Mouse (Mus musculus) layer of hippocampus, adult 8-10 months (tissue): Measurements from ENCODE around the gene Tnni3. TPM values are rescaled to one million over a fixed set of nuclear protein-coding genes. Genes with fewer than 3 reads are reported as not detected.
A peak's percentile ranks its signal among the peaks of the same experiment; 100 is the strongest.
"Not testable (repeated sequence)": the region's sequence is repeated elsewhere in the genome, so short reads cannot be mapped to it uniquely, and the experiment has no call there.

Source experiments
- DNase-seq, 2 experiments: peaks; one replicate each; pipeline ENCODE4 v3.0.0; 2022; ENCODE audit warnings: low spot score in 2 of 2
- total RNA-seq, 4 experiments: library from RNA; stranded (reverse); gene quantifications; 2 replicates each; pipeline ENCODE4 v1.2.4; 2022

Gene Tnni3
- 1 to 10 TPM in 1 of 4 experiments, not detected in 3; 1.3 TPM for total RNA-seq

DNA sequence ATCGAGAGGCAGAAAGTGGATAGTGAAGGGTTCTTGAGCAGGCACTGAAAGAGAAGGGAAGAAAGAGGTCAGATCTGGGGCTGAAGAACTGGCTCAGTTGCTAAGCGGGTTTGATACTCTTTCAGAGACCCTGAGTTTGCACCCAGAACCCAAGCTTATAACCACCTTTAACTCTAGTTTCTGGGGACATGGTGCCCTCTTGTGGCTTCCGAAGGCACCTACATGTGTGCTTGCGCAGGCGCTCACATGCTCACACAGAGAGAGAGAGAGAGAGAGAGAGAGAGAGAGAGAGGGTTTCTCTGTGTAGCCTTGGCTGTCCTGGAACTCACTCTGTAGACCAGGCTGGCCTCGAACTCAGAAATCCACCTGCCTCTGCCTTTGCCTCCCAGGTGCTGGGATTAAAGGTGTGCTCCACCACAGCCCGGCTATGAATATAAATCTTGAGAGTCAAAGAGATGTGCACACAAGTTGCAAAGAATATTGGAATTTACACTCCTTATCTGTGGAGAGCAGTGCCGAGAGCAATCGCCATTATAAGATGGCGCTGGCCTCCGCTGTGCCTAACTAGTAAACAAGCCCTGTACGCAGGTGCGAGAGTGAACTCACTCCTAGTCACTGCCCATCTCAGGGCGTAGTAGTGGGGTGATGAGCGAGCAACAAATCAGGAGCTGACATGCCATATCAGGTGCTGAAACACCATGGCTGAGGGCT is at the start of gene Tnni3:
Gene Tnni3, minus strand, starts transcription at position 18 of the 711 bp plus-strand sequence.
- DNase-seq: not testable (repeated sequence)

DNA sequence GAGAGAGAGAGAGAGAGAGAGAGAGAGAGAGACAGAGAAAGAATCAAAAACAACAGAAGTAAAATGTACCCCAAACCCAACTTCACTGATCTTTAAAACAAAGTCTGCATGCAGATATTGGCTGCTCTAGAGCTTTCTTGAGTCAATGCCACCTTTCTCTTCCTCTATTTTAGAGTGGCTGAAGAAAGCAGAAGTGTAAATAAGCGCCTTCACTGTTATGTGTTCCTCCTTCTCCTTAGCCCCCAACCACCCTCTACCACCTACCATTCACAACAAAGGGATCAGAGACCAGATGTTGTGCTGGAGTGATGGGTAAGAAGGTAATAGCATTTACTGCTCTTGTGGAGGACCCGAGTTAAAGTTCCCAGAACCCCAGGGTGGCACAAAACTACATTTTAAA is 48.3 kb upstream of the Tnni3 start:
- DNase-seq: not testable (repeated sequence)

DNA sequence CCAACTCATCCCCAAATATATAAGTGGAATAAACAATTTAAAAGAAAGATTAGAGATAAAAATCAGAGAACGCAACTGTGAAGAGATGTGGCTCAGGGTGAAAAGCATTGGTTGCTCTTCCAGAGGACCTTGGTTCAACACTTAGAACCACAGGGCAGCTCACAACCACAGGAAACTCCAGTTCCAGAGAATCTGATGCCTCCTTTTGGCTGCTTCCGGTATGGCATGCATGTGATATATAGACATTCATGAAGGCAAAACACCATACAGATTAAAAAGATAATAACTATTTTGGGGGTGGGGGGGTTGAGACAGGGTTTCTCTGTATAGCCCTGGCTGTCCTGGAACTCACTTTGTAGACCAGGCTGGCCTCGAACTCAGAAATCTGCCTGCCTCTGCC is 38.6 kb upstream of the Tnni3 start:
- no peak for DNase-seq

DNA sequence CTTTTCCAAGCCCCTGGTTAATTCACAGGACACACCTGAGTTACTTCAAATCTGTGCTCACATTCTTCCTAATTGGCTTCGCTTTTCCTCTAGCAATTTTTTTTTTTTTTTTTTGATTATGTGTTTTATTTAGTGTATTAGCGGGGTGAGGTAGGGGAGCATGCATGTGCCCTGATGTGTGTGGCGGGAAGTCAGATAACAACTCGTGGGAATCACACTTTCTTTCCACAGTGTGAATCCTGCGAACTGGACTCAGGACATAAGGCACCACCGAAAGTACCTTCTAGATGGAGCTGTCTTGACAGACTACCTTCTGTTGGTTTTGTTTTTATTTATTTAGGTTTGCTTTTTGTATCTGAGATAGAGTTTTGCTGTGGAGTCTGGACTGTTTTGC is 33.1 kb upstream of the Tnni3 start:
- DNase-seq: no peak

DNA sequence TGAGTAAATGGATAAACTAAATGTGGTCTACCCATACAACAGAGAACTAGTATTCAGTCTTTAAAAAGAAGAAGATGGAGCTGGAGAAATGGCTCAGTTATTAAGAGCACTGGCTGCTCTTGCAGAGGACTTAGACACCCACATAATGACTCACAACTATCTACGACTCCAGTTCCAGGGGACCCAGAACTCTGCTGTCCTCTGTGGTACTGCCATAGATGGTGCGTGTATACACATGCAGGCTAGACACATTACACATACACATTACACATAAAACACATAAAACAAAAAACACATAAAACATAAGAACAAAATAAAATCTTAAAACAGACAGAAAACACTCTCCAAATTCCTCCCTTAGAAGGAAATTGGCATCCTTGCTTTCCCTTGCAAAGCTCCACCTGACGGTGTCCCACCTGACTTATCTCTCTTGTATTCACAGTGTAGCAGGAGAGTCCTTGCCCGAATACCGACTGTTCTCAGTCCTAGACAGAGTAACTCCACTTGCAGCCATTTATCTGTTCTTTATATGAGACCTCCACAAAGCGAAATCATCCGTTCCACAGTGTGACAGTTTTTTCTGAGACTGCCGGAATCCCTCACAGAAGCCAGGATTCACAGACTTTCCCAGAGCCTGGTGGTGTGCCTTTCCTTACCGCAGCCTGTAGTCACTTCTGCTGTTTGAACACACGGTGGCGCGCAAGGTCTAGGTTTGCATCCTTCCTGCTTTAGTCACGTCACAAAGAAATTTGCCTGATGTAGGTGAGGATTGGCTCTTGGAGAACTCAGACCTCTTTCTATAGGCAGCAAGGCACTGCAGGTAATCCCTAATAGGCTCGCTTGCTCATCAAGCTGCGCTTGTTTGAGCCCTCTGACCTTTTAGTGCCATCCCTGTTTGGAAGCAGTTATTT is 32.5 kb upstream of the Tnni3 start:
- peak; percentile 72 to 76 for DNase-seq

DNA sequence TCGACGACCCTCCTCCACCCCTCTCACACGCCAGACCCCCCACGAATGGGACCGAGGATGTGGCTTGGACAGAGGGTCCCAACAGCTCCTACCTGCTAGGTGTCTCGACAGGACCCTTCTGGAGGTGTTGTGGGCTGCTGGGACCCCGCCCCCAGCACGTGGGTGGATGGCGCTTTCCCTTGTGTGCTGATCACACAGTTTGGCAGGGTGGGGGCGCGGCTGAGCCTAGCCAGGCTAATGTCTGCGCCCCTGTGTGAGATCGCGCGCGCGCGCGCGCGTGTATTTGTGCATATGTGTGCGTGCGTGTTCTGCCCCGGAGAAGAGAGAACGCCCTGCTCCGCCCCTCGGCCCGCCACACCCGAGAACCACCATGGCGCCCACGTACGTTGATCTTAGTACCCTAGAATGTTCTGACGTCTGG is 23.2 kb upstream of the Tnni3 start, which contains the start of gene Syt5:
Gene Syt5, minus strand, starts transcription at position 321 of the 421 bp plus-strand sequence.
- peak; percentile 55 to 67 for DNase-seq

DNA sequence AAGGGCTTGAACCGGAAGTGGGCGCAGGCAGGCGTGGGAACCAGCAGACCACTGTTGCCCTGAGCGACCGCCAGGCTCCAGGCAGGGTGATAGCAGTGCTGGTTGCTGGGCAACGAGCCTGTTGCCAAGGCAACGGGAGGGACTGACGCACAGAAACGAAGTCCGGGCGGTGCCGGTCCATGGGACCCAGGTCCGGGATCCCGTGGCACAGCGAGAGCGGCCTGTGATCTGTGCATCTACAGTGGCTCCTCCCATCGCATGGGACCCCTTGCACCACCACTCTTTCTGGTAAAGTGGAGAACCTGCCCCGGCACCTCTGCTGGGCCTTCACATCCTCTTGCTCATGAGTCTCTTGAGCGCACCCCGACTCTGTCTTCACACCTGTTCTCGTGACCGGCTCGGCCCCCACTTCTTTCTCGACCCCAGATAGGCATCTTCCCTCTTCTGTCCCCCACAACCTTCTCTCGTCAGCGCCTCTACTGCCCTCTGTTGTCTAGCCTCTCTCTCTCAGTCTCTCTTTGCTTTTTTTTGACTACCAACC is 22.6 kb upstream of the Tnni3 start:
- DNase-seq: peak; percentile 93 to 95

DNA sequence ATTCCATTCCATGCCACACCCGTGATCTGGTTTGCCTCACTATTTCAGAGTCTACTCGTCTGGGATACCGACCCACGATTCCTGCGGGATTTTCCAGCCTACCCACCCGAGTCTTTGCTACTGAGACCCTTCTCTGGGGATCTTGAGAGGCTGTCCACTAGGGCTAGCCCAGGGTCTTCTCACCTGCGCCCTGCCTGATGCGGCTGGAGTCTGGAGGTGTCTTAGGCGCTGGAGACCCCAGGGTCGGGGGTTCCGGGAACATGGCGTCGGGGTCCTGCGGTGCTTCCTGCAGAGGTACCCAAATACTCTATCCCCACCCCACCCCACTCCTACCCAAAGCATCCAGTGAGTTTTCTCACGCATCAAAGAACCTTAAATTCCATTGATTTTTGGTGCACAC is 22.0 kb upstream of the Tnni3 start:
- DNase-seq: no peak

DNA sequence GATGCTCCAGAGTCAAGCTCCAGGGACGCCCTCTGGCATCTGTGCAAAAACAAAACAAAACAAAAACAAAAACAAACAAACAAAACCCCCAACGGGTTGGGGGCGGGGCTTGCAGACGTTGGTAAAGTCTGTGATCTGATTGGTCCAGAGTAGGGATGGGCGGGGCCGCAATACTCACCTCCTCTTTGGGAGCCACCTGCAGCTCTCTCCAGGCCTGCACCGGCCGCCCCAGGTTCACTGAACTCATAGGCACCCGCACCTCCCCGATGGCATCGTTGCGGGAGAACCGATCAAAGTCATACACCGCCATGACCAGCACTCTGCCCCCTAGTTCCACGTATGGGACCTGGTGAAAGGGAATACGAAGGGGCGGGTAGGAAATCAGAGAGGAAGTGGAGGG is 18.0 kb upstream of the Tnni3 start:
- no peak for DNase-seq

DNA sequence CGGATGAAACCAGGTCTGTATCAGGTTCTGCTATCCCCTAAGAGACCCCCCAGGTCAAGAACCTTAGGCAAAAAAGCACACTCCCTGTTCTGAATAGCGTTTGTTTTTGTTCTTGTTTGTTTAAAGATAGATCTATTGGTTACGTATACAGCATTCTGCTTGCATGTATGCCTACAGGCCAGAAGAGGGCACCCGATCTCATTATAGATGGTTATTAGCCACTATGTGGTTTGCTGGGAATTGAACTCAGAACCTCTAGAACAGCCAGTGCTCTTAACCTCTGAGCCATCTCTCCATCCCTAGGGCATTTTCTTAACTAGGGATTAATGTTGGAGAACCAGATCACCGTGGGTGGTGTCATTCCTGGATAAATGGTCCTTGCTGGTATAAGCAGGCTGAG is 17.3 kb upstream of the Tnni3 start:
- DNase-seq: no peak

DNA sequence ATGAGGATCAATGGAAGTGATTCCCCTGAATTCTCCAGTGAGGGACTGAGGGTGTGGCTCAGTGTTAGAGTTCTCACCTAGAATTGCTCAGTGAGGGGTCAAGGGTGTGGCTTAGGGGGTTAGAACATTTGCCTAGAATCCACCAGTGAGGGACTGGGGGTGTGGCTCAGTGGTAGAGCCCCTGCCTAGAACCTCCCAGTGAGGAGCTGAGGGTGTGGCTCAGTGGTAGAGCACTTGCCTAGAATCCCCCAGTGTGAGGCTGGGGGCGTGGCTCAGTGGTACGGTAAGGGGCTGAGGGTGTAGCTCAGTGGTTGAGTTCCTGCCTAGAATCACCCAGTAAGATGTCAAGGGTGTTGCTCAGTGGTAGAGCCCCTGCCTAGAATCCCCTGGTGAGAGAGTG is 15.0 kb upstream of the Tnni3 start:
- no peak for DNase-seq

DNA sequence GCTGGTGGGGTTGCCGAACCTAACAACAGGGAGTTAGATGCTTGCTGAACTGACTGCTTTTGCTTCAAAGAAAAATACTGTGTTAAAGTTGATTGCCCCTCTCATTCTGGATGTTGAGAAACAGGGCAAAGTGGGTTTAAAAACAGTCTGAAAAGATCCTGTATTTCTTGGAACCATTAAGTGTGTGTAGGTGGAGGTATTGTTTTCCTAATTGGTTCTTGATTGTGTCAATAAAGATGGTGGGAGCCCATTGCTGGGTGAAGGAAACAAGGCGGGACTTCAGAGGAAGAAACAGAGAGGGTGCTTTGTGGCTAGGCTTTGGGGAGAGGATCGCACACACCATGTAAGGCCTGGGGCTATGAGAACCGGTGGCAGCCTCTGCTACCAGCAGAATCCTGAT is 13.2 kb upstream of the Tnni3 start:
- DNase-seq: no peak

DNA sequence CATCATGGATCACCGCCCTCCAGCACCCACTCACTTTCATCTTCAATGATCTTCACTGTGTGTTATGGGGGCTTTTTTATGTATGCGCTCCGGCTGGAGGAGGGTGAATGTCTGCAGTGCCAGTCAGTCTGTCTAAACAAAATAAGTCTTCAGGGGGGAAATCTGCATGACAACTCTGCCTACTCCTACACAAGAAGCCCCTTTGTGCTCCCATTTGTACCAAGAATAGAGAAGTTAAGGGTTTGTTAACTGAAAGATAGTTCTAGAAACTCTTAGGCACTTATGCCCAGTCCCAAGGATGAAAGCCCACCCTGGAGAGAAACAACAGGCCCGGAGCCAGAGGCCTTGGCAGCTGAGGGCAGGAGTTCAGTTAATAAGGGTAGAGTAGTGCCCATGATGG is 12.3 kb upstream of the Tnni3 start:
- DNase-seq: no peak

DNA sequence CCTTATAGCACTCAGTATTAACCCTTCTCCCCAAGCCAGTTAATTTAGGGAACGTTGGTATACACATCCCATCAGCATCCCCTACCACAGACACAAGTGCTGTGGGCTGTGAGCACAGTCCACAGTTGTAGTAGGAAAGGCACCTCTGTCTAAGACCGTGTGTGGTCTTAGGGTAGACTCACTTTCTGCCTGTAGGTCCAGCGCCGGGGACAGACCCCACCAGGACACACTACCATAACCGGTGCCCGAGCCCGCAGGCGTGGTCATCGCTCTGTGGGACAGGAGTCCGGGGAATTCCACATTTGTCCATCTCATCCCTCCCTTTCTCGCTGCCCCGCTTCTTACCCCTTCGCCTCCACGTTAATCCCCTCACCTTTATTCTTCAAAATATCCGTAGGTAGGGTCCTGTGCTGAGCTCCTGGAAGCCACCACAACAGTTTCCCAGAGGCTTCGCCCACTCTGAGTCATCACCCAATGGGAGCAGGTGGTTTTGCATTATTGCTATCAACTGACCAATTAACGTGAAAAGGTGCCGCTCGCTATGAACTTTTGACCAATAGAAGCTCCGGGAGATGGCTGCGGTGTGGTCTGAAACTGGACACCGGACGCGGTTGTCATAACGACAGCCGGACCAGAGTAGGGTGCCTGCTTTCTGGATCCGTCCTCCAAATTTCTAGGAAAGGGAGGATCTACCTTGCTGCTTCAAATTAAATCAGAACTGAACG is 8.1 kb upstream of the Tnni3 start, which contains the start of gene Dnaaf3:
Gene Dnaaf3, minus strand, starts transcription at position 449 of the 725 bp plus-strand sequence.
- DNase-seq: no peak

DNA sequence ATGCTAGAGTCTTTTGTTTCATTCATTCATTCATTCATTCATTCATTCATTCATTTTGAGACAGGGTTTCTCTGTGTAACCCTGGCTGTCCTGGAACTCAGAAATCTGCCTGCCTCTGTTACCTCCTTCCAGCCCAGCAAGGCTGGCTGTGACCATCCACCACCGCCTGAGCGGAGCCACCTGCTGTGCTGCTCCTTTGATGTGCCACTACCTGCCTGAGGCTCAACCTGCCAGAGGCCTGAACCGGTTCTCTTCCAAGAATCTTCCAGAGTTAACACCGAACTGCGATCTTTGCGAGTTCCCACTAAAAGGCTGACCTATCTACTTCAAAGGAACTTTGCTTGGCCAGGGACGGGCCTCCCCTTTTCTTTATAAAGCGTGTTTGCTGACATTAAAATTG is 6.1 kb upstream of the Tnni3 start:
- not testable (repeated sequence) for DNase-seq

DNA sequence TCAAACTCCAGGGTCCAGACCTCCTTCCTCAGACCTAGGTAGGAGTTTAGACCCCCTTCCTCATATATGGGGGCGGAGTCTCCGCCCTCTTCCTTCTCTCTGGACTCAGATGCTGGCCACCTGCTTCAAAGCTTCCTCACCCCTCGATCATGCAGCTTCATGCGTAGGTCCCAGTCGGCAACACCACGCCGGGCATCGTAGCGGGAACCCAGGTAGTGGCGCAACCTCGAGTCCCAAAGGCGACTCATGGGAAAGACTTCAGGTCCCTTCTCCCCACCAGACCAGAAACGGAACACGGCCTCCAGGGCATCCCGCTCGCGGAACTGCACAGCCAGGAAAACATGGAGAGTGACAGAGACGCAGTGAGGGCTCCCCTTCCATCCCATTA is 3.3 kb upstream of the Tnni3 start:
- DNase-seq: no peak

DNA sequence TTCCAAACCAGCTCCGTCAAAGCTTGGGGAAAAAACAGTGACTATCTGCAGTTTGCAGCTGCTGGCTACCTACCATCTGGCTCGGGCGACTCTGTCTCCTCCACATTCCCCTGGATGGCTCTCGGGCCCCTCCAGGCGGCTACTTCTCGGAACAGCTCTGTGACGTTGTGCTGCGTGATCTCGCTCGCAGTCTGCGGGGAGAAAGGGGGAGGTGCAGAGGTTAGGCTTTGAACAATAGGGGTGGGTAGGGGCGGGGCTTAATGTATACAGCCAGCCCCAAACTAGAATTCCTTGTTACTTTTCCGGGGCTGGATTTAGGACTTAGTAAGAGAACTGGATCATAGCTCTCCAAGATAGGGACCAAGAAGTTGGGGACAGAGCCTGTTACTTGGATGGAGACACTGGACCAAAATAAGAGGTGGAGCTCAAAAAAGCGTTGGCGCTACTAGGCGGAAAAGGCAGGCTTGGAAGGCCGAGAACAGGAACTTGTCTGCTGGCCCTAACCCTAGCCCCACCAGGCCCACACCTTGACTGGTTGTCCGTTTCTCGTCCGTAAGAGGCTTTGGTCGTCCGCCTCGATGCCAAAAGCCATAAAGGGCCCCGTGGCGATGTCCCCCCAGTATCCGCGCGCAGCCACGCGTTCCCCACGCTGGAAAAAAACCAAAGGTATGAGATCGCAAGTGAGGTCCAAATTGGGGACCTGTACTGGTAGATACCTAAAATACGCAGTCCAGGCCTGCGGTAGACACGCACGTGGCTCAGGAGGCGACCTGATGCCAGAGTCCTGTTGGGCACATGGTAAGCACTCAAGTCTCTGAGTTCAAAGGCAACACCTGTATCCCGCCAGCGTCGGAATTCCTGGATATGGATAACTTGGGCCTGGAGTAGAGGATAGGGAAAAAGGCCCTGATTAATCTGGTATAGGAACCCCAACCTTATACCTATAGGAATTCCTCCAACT is 2.6 kb upstream of the Tnni3 start:
- peak; percentile 59 to 64 for DNase-seq

DNA sequence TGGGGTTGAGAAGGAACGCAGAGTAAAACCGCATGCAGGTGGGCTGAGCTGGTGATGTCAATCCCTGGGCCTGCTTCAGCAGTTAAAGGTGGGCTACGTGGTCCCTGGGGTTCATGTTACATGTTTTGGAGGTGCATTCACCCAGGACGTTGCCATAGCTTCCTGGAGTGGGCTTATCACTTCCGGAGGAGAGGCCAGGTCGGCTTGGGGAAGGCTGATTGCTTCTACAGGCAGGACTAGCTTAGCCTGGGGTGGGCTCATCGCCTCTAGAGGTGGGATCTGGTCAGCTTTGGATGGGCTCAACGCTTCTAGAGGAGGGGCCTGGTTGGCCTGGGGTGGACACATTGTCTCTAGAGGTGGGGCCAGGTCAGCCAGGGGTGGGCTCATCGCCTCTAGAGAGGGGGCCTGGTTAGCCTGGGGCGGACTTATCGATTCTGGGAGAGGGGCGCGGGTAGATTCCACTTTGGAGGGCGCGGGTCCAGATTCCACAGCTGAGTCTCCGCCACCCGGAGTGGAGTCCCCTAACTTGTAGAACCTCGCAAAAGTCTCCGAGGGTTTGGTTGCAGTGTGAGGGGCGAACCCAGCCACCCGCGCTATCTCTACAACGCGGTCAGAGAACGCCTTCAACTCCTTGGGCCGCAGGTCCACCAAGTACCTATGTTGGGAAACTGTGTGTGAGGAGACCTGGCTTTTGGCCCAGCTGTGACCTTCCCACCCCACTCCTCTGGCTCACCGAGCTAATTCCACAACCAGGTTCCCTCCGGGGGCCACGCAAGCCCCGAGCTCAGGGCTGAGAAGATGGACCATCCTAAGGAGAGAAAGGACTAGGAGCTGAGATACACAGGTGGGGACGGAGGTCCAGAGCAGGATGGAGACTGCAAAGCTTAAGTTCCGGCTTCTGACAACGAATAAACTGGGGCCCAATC is 561 bp downstream of the Tnni3 start:
- DNase-seq: no peak

DNA sequence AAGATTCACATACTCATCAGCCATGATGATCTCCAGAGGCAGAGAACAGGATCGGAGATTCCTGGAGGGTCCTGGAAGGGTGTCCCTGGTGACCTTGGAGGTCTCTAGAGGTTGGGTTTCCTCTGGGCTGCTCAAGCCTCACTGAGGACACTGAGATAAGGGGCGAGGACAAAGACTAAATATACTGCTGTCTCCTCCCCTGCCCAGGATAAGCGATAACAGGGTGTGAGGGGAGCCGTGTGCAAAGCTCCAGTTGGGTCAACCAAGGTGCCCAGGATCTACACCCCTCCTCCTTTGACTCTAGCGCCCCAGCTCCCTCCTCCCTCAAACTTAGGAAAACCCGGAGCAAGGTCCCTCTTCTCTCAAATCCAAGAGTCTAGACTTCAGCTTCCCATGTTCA is 1.7 kb downstream of the Tnni3 start:
- no peak for DNase-seq
